Mouse (Mus musculus): ENCODE results near the gene Efcab3. TPM values are rescaled to one million over a fixed set of nuclear protein-coding genes. Genes with fewer than 3 reads are reported as not detected.

The Efcab3 gene
- polyA plus RNA-seq, 2 experiments from 2014 or later = not detected

DNA sequence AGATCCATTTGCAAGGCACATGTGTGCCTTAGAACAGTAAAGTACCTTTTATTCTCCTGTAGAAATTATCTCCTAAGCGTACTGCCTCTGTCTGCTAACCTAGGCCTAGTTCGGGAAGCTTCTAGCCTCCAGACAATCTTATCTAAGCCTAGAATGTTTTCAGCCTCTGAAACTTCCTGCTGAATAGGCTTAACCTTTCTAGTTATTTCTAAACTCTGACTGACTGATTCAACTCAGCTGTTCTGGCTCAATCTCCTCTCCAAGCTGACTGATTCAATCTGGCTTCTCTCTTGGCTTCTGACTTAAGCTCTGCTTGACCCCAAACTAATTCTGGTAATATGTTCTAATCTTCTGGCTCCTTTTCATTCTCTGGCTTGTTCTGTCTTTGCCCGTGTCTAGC is 86.0 kb downstream of the Efcab3 start:
- ATAC-seq = no peak

GRCm38 (mm10) chr11:105149766-105150165 is 86.4 kb downstream of the Efcab3 start:
- no peak for ATAC-seq

DNA sequence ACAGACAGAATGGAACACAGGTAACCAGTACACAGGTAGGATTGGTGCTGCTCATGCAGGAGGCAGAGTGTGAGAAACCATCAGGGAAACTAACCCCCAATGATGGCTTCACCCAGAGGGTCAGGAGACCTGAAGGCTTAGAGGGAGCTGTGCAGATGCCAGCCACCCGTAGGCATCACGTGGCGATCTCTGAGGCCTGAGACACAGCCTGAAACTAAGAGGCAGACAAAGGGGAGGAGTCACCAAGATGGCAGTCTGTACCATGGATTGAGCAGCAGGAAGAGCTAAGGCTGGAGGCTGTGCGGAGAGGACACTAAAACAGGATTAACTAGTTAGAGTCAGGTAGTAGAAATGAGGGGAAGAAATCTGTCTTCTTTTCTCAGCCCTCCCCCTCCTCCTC is 87.3 kb downstream of the Efcab3 start:
- no peak for ATAC-seq

GRCm38 (mm10) chr11:105151226-105152016 is 88.0 kb downstream of the Efcab3 start:
- ATAC-seq = peak; percentile 36

- no peak for ATAC-seq
Observed at GRCm38 (mm10) chr11:105152017-105152300, 88.6 kb downstream of the Efcab3 start.

GRCm38 (mm10) chr11:105152357-105152899 is 89.0 kb downstream of the Efcab3 start:
- no peak for ATAC-seq

- no peak for ATAC-seq
Observed at GRCm38 (mm10) chr11:105153068-105153833, 89.9 kb downstream of the Efcab3 start.

DNA sequence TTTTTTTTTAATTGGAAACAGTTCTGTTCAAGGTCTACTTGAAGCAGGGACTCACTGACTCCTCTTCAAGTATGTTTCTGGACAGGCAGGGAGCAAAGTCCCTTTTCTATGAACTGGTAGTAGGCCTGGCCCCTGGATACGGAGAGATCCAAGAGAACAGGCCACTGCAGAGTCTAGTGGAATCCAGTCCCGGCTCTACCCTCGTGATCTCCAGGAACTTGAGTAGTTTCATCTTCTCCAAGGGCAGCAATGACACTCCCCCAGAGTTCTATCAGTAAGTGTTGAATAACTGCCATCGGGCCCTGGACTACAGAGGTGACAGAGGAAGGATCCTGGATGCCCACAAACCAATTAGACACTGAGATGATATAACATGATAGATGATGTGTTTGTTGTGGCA is 92.5 kb downstream of the Efcab3 start:
- no peak for ATAC-seq

- ATAC-seq = no peak
Observed at GRCm38 (mm10) chr11:105156748-105157267, 93.4 kb downstream of the Efcab3 start.

GRCm38 (mm10) chr11:105158047-105158446 is 94.7 kb downstream of the Efcab3 start:
- ATAC-seq = no peak

GRCm38 (mm10) chr11:105159673-105160360 is 96.4 kb downstream of the Efcab3 start:
- ATAC-seq = no peak

GRCm38 (mm10) chr11:105161411-105161810 is 98.0 kb downstream of the Efcab3 start:
- no peak for ATAC-seq

GRCm38 (mm10) chr11:105164516-105165510 is 101.4 kb downstream of the Efcab3 start:
- ATAC-seq = no peak

GRCm38 (mm10) chr11:105166780-105167179 is 103.4 kb downstream of the Efcab3 start:
- no peak for ATAC-seq

Other genes starting within 250 kb of the Efcab3 start
- gene Mettl2, start 62.8 kb downstream of the Efcab3 start, polyA plus RNA-seq (2017; shearing (Covaris generic)) = 10 to 100 TPM; 13.9 to 20.1 TPM
- gene Gm10842, start 83.3 kb downstream of the Efcab3 start, polyA plus RNA-seq (2017; shearing (Covaris generic)) = not detected
- 10 to 100 TPM; 15.4 to 16.8 TPM for gene Tlk2, start 115.2 kb downstream of the Efcab3 start, polyA plus RNA-seq (2017; shearing (Covaris generic))
- not detected for gene Mrc2, start 229.1 kb downstream of the Efcab3 start, polyA plus RNA-seq (2017; shearing (Covaris generic))